Mouse (Mus musculus): Measurements from ENCODE around the gene Eral1. TPM values are rescaled to one million over a fixed set of nuclear protein-coding genes. Genes with fewer than 3 reads are reported as not detected.

The Eral1 gene
- polyA plus RNA-seq (2012; rRNA removed), result 23.8 and 28.7 TPM in 2 replicates

DNA sequence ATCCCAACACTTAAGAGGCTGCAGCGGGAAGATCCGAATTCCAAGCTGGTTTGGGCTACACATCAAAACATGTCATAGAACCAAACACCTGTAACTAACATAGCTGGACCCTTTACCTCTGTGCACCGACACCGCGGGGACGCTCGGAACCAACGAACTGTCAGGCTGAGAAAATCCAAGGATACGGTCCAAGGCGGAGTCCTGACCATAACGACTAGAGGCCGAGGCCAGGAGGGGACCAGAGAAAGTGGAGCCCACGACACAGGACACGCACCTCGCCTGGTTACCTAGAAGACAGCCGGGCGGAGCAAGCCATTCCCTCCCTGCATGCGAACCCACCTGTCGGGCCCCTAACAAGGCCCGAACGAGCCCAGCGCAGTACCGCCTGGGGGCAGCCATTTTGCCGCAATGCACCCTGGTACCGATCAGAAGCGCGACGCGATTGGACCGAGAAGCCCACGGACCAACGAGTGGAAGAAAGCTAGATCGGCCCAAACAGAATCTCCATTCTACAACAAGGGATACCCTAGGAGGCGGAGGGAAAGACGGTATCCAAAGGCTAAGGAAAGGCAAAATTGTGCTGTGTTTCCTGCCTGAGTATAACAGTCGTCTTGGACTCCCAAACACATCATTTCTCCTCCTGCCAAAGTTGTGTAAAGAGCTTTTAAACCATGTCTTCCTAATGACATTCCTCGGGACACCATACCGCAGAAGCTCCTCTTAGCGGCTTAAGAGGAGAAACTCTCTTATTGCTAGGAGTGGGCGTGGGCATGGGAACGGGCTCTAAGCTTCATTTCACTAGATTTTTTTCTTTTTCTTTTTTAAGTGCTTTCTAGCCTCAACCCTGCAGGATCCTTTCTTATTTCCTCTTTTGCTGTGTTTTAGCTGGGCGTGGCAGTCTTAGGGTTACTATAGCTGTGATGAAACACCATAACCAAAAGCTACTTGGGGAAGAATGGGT, at the start of gene Eral1:
TSS of gene Eral1 (minus strand) at position 423 of the 961 bp plus-strand sequence.

DNA sequence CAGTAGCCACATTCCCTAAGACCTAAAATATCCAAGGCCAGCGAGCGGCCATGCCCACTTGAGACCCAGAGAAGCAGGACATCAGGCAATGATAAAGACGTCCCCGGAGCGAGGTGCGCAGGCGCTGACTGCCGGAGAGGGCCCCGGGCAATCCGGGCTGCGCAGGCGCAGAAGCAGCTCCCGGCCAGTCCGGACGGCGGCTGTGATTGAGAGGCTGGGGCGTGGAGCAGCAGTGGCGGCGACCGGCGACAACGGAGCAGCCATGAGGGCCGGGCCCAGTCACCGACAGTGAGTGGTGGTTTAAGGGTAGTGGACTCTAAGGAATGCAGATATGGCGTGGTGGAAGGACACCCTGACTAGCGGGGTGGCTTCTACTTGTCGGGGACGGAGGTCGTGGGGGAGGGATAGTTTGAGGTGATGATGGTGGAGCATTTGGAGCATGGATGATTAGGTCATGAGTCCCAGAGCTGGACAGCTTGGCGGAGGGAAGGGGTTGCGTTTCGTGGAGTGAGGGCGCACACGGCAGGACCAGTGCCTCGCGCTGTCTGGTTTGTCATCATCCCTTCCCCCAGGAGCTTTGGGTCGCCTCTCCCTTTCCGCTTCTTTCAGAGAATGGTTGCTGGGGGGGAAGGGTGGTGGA, 14.4 kb upstream of the Eral1 start, which contains the start of gene Fam222b:
TSS of gene Fam222b (plus strand) at position 157 of the 640 bp plus-strand sequence.

DNA sequence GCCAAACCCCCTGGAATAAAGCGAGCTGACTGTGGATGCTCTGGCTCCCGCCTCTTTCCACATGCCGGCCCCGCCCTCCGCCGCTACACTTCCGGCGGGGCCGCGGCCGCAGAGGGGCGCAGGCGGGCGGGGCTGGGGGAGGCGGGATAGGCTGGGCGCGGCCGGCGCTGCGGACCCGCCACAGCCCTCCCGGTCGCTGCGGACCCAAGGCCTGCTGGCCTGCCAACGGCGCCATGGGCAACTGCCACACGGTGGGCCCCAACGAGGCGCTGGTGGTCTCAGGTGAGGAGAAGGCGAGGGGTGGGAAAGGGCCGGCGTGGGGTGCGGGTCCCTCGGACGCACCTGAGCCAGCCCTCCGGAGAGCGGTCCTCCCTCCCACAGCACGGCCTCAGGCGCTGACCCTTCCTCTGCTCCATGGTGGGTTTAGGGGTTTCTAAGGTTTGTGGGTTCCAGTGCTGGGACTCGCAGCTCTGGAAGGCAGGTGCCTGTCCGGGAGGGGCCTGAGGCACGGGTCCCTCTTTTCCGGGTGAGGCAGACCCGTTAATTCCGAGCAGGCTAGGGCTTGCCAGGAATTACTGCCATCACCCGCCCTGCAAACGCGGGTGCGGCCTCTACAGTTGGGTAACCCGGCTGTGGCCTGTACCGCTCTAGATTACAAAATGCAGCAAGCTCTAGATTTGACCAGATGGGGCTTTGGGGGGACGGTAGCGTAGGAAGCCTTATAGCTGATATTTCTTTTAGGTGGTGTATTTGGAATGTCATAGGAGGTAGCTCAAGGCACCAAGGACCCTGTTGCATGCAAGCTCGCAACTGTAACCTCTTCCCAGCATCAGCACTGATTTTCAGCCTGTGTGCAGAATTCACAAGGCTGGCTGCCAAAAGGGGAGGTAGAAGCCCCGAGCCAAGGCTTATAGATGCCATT, 42.1 kb downstream of the Eral1 start, which contains the start of gene Flot2:
TSS of gene Flot2 (plus strand) at position 101 of the 922 bp plus-strand sequence.

DNA sequence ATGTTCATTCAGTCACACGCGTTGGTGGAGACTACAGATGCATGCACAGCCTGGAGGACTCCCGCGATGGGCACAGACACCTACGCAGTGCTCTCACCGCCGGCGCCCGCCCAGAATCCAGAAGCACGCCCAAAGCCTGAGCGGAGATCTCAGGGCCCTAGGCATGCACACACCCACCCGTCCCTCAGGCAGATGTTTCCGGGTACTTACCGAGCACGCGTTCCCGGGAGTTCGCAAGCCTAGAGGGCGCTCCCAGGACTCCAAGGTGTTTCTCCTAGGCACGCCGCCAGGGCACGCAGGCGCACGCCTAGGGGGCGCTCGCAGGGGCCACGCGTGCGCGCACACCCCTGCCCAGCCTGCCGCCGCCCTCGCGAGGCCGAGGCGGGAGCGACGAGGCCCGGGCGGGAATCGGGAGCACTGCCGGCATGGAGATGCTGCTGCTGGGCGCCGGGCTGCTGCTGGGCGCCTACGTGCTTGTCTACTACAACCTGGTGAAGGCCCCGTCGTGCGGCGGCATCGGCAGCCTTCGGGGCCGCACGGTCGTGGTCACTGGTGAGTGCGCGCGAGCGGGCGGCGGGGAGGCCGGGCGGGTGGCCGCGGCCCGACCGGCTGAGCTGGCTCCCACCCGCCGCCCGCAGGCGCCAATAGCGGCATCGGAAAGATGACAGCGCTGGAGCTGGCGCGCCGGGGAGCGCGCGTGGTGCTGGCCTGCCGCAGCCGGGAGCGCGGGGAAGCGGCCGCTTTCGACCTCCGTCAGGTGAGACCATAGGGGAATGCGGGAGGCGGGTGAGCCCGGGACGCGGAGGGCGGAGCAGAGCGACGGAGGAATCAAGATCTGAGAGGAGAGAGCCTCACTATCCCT, 48.0 kb downstream of the Eral1 start, which contains the start of gene Dhrs13:
TSS of gene Dhrs13 (plus strand) at position 334 of the 862 bp plus-strand sequence.

Other genes with a start within 250 kb of the Eral1 start
- 12.7 and 20.6 TPM in 2 replicates for gene Pipox, start 186.3 kb downstream of the Eral1 start, polyA plus RNA-seq (2012; rRNA removed)
- 8.9 and 12.4 TPM in 2 replicates for gene Sez6, start 149.6 kb downstream of the Eral1 start, polyA plus RNA-seq (2012; rRNA removed)
- 63.4 and 84.4 TPM in 2 replicates for gene Phf12, start 97.6 kb downstream of the Eral1 start, polyA plus RNA-seq (2012; rRNA removed)
- gene Dhrs13, start 48.1 kb downstream of the Eral1 start, polyA plus RNA-seq (2012; rRNA removed), result 12.5 and 14.3 TPM in 2 replicates
- 50.4 and 64.3 TPM in 2 replicates for gene Flot2, start 42.5 kb downstream of the Eral1 start, polyA plus RNA-seq (2012; rRNA removed)
- 12.7 and 20.4 TPM in 2 replicates for gene Fam222b, start 14.3 kb upstream of the Eral1 start, polyA plus RNA-seq (2012; rRNA removed)
- gene Traf4, start 85.2 kb upstream of the Eral1 start, polyA plus RNA-seq (2012; rRNA removed), result 127 and 187 TPM in 2 replicates
- 14.6 and 20.9 TPM in 2 replicates for gene Nek8, start 96.3 kb upstream of the Eral1 start, polyA plus RNA-seq (2012; rRNA removed)
- 21.7 and 22.8 TPM in 2 replicates for gene Tlcd1, start 96.3 kb upstream of the Eral1 start, polyA plus RNA-seq (2012; rRNA removed)
- gene Rpl23a, start 103.2 kb upstream of the Eral1 start, polyA plus RNA-seq (2012; rRNA removed), result 3,764 and 3,899 TPM in 2 replicates
- 59.8 and 90.6 TPM in 2 replicates for gene Rab34, start 108.0 kb upstream of the Eral1 start, polyA plus RNA-seq (2012; rRNA removed)
- 1.7 and 3.0 TPM in 2 replicates for gene Proca1, start 113.0 kb upstream of the Eral1 start, polyA plus RNA-seq (2012; rRNA removed)
- gene Sdf2, start 165.4 kb upstream of the Eral1 start, polyA plus RNA-seq (2012; rRNA removed), result 76.8 and 95.7 TPM in 2 replicates
- 29.4 and 30.4 TPM in 2 replicates for gene Supt6, start 165.6 kb upstream of the Eral1 start, polyA plus RNA-seq (2012; rRNA removed)
- 60.1 and 65.0 TPM in 2 replicates for gene 2610507B11Rik, start 181.4 kb upstream of the Eral1 start, polyA plus RNA-seq (2012; rRNA removed)
- 0.68 and 0.82 TPM in 2 replicates for gene BC030499, start 210.5 kb upstream of the Eral1 start, polyA plus RNA-seq (2012; rRNA removed)
- gene Spag5, start 221.1 kb upstream of the Eral1 start, polyA plus RNA-seq (2012; rRNA removed), result 91.4 and 95.4 TPM in 2 replicates
- 3.7 and 5.3 TPM in 2 replicates for gene Aldoc, start 242.6 kb upstream of the Eral1 start, polyA plus RNA-seq (2012; rRNA removed)
- 37.7 and 53.2 TPM in 2 replicates for gene Pigs, start 248.0 kb upstream of the Eral1 start, polyA plus RNA-seq (2012; rRNA removed)

Data from central nervous system, embryonic 11.5 days (tissue).